Mouse (Mus musculus) liver, postnatal 0 days (tissue): Measurements from ENCODE around the gene Pigh. TPM values are rescaled to one million over a fixed set of nuclear protein-coding genes. Genes with fewer than 3 reads are reported as not detected.

Source experiments
- ATAC-seq: fragments of 200-750 bp; cut with Nextera tagmentation; 2 replicates; pipeline ENCODE4 v1.8.0; 2017; ENCODE audit warnings: mild to moderate bottlenecking, moderate library complexity
- DNase-seq: peaks from one replicate; pipeline ENCODE4 v3.0.0-alpha.2; 2016
- H3K27ac ChIP-seq: fragments of 300-500 bp; sonication (generic); 2 replicates; pipeline ENCODE4 v1.5.1; 2014; ENCODE audit warnings: antibody characterized with exemption, moderate library complexity, mild to moderate bottlenecking, low read depth
- H3K27me3 ChIP-seq: fragments of 300-500 bp; sonication (generic); 2 replicates; pipeline ENCODE4 v1.6.1; 2014; ENCODE audit warnings: low read length, control low read depth, mixed read lengths; ENCODE audit not compliant: insufficient read depth
- H3K36me3 ChIP-seq: fragments of 300-500 bp; sonication (generic); replicated peaks from 2 replicates; pipeline ENCODE4 v1.6.1; 2014; ENCODE audit warnings: mild to moderate bottlenecking, control low read depth, low read length, moderate library complexity, mixed read lengths; ENCODE audit not compliant: insufficient read depth
- H3K4me1 ChIP-seq: fragments of 300-500 bp; sonication (generic); 2 replicates; pipeline ENCODE4 v1.6.1; 2014; ENCODE audit warnings: antibody characterized with exemption, mild to moderate bottlenecking, control low read depth; ENCODE audit not compliant: insufficient read depth
- H3K4me2 ChIP-seq: fragments of 300-500 bp; sonication (generic); 2 replicates; pipeline ENCODE4 v1.6.1; 2014; ENCODE audit warnings: low read depth, mild to moderate bottlenecking, low read length, moderate library complexity, mixed read lengths
- H3K4me3 ChIP-seq: fragments of 300-500 bp; sonication (generic); 2 replicates; pipeline ENCODE4 v1.5.1; 2014; ENCODE audit warnings: low read depth, low read length
- H3K9ac ChIP-seq: fragments of 300-500 bp; sonication (generic); replicated peaks from 2 replicates; pipeline ENCODE4 v1.6.1; 2014; ENCODE audit warnings: mild to moderate bottlenecking, moderate library complexity
- H3K9me3 ChIP-seq: fragments of 300-500 bp; sonication (generic); 2 replicates; pipeline ENCODE4 v1.6.1; 2016; ENCODE audit warnings: mild to moderate bottlenecking, control low read depth, low read length, mixed read lengths
- CTCF ChIP-seq: sonication (generic); IDR thresholded peaks from 2 replicates; pipeline ENCODE4 v1.5.1; 2016; ENCODE audit warnings: antibody characterized with exemption, low read depth
- EP300 ChIP-seq: IDR thresholded peaks from 2 replicates; pipeline ENCODE4 v1.6.1; 2016; ENCODE audit warnings: antibody characterized with exemption, low read depth, mild to moderate bottlenecking
- WGBS: fragments of 180-500 bp; shearing (Covaris S2); extraction: QIAGEN DNeasy Blood & Tissue Kit; methylation state at CpG from one replicate; pipeline ENCODE4 v1.1.7; 2014; ENCODE audit not compliant: insufficient replicate concordance; 5-methylcytosine and 5-hydroxymethylcytosine counted together
- polyA plus RNA-seq: library from polyadenylated mRNA; unstranded; fragments of >200 nt; fragmentation: Nextera tagmentation; extraction: Ambion mirVana; gene quantifications from 2 replicates; pipeline ENCODE4 v1.2.1, GENCODE M21; 2015

The Pigh gene
- polyA plus RNA-seq, 1 experiment from 2014 or later: 4.9 TPM

DNA sequence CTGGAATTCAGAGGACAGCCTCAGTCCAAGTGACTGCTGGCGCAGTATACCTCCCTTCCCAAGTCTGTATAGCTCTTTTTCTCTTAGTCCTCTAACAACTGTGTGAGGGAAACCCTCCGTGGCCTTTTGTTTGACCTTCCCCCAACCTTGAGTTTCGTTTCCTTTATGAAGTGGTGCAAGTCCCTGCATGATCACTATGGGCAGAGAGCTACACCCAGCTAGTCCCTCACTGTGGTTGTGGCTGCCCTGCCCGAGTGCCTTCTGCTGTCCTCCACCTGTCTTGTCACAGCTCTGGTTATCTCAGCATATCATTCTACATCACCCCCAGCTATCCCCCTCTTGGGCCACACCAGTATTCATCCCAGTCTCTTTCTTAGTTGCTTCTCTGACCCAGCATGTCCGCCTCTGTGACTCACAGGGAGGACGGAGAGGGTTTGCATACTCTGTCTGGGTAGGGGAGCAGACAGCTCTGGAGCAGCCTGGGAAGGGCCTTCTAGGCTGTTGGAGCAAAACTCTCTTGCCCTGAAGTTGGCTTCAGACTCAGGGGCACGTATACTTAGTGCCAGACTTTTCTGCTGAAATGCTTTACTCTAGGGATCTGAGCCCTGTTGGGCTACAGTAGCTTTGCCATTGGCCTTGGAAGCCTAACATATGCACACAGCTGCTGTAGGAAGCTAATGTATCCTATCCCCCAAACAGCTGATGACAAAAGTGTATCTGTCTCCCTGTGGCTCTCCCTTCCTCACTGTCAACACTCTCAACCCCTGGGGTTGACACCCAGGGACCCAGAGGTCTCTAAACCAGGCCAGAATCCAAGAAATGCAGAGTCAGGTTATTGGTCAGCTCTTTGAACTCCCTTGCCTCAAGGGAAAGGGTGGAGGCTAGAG lies 28.4 kb downstream of the Pigh start:
- TF ChIP-seq EP300: no peak
- no peak for TF ChIP-seq CTCF
- Histone ChIP-seq H3K27me3 (no peaks in the 10 kb centered on the region), H3K4me3 (no peak overlapping the region), H3K36me3 (no peaks in the 10 kb centered on the region), H3K27ac (no peak overlapping the region), H3K9me3 (no peaks in the 10 kb centered on the region), H3K9ac (no peak overlapping the region), H3K4me2 (no peak overlapping the region), H3K4me1 (peaks cover 2% of the 10 kb centered on the region; the same call in 1 of the 2 replicates)
- DNase-seq (no peak), ATAC-seq (no peak)
- 55% methylated on average over 7 of the region's 7 CpGs for WGBS

GRCm38 (mm10) chr12:79060134-79060533 lies 29.3 kb downstream of the Pigh start:
- H3K4me2 ChIP-seq: no peak overlapping the region
- no peak for ATAC-seq

GRCm38 (mm10) chr12:79059573-79059972 lies 29.9 kb downstream of the Pigh start:
- WGBS: 78% methylated on average over 6 of the region's 6 CpGs
- no peak overlapping the region for H3K4me2 ChIP-seq
- H3K4me3 ChIP-seq: no peak overlapping the region
- no peaks in the 10 kb centered on the region for H3K36me3 ChIP-seq
- ATAC-seq (no peak), DNase-seq (no peak)
- H3K9ac ChIP-seq: no peak overlapping the region
- peaks cover 2% of the 10 kb centered on the region; the same call in 1 of the 2 replicates for H3K4me1 ChIP-seq
- H3K27ac ChIP-seq: no peak overlapping the region
- TF ChIP-seq CTCF: no peak
- no peak for TF ChIP-seq EP300
- H3K27me3 ChIP-seq: no peaks in the 10 kb centered on the region
- H3K9me3 ChIP-seq: no peaks in the 10 kb centered on the region

More at GRCm38 (mm10) chr12:79060134-79060533, 29.3 kb downstream of the Pigh start:
- H3K9me3 ChIP-seq: no peaks in the 10 kb centered on the region
- no peaks in the 10 kb centered on the region for H3K27me3 ChIP-seq
- H3K4me1 ChIP-seq: peaks cover 2% of the 10 kb centered on the region; the same call in 1 of the 2 replicates
- H3K36me3 ChIP-seq: no peaks in the 10 kb centered on the region
- no peak for DNase-seq
- no peak overlapping the region for H3K4me3 ChIP-seq
- TF ChIP-seq CTCF (no peak), EP300 (no peak)
- H3K27ac ChIP-seq: no peak overlapping the region
- whole genome bisulfite sequencing: 72% methylated on average over 9 of the region's 9 CpGs
- H3K9ac ChIP-seq: no peak overlapping the region

DNA sequence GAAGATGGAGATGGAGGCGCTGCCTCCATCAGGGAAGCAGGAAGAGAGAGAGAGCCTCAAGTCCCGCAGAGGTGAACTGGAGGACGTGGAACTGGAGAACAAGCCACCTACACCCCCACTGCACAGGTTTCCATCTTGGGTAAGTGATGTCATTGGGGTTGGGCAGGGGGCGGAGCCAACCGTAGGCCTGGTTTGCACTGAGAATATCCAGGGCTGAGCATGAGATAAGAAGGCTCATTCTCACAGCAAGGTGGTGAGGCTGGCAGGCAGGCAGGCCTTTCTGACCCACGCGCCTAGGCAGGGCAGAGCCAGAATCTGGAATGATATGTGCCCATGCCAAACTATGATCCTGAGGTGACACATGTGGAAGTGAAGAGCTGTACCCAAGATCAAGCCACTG lies 34.2 kb downstream of the Pigh start:
- Histone ChIP-seq H3K4me2 (no peak overlapping the region), H3K27me3 (no peaks in the 10 kb centered on the region), H3K4me1 (peaks cover 4% of the 10 kb centered on the region), H3K9ac (no peak overlapping the region), H3K36me3 (no peaks in the 10 kb centered on the region), H3K4me3 (no peak overlapping the region), H3K27ac (no peak overlapping the region), H3K9me3 (no peaks in the 10 kb centered on the region)
- DNase-seq (peak; percentile 25), ATAC-seq (no peak)
- WGBS: 71% methylated on average over 7 of the region's 7 CpGs
- TF ChIP-seq EP300: no peak
- TF ChIP-seq CTCF: no peak

GRCm38 (mm10) chr12:79052073-79052472 lies 37.4 kb downstream of the Pigh start:
- no peak overlapping the region for H3K9ac ChIP-seq
- ATAC-seq (no peak), DNase-seq (no peak)
- H3K4me1 ChIP-seq: peaks cover 3% of the 10 kb centered on the region; the same call in 1 of the 2 replicates
- no peaks in the 10 kb centered on the region for H3K36me3 ChIP-seq
- TF ChIP-seq EP300: no peak
- no peak overlapping the region for H3K4me2 ChIP-seq
- no peaks in the 10 kb centered on the region for H3K9me3 ChIP-seq
- WGBS: 77% methylated on average over 2 of the region's 2 CpGs
- H3K27ac ChIP-seq: no peak overlapping the region
- no peaks in the 10 kb centered on the region for H3K27me3 ChIP-seq
- H3K4me3 ChIP-seq: no peak overlapping the region

GRCm38 (mm10) chr12:79050545-79051212 lies 38.8 kb downstream of the Pigh start:
- H3K4me2 ChIP-seq: no peak overlapping the region
- H3K4me3 ChIP-seq: no peak overlapping the region
- peaks cover 3% of the 10 kb centered on the region; the same call in 1 of the 2 replicates for H3K4me1 ChIP-seq
- no peak overlapping the region for H3K27ac ChIP-seq
- ATAC-seq: no peak
- H3K36me3 ChIP-seq: no peaks in the 10 kb centered on the region
- no peak for DNase-seq
- H3K9me3 ChIP-seq: no peaks in the 10 kb centered on the region
- no peaks in the 10 kb centered on the region for H3K27me3 ChIP-seq
- 55% methylated on average over 3 of the region's 3 CpGs for WGBS
- TF ChIP-seq CTCF (no peak), EP300 (no peak)
- H3K9ac ChIP-seq: no peak overlapping the region
